Mouse (Mus musculus) forebrain, embryonic 16.5 days (tissue): Measurements from ENCODE around the gene Olfr204. TPM values are rescaled to one million over a fixed set of nuclear protein-coding genes. Genes with fewer than 3 reads are reported as not detected.
"Not testable (repeated sequence)": the region's sequence is repeated elsewhere in the genome, so short reads cannot be mapped to it uniquely, and the experiment has no call there.

Experiments used
- ATAC-seq: fragments of 200-750 bp; cut with Nextera tagmentation; 2 replicates; pipeline ENCODE4 v1.8.0; 2017; ENCODE audit warnings: mild to moderate bottlenecking, moderate library complexity
- H3K27ac ChIP-seq: fragments of 300-500 bp; sonication (generic); 2 replicates; pipeline ENCODE4 v1.5.1; 2014; ENCODE audit warnings: low read length, control low read depth
- H3K27me3 ChIP-seq: fragments of 300-500 bp; sonication (generic); replicated peaks from 2 replicates; pipeline ENCODE4 v1.6.1; 2014; ENCODE audit warnings: low read length; ENCODE audit not compliant: control insufficient read depth, insufficient read depth
- H3K36me3 ChIP-seq: fragments of 300-500 bp; sonication (generic); 2 replicates; pipeline ENCODE4 v1.6.1; 2014; ENCODE audit not compliant: control insufficient read depth, insufficient read depth
- H3K4me1 ChIP-seq: fragments of 300-500 bp; sonication (generic); replicated peaks from 2 replicates; pipeline ENCODE4 v1.6.1; 2014; ENCODE audit warnings: low read length; ENCODE audit not compliant: control insufficient read depth, insufficient read depth
- H3K4me2 ChIP-seq: fragments of 300-500 bp; sonication (generic); 2 replicates; pipeline ENCODE4 v1.6.1; 2014; ENCODE audit warnings: mild to moderate bottlenecking, low read length, control low read depth
- H3K4me3 ChIP-seq: fragments of 300-500 bp; sonication (generic); replicated peaks from 2 replicates; pipeline ENCODE4 v1.5.1; 2014; ENCODE audit warnings: mild to moderate bottlenecking, low read length, control low read depth
- H3K9ac ChIP-seq: fragments of 300-500 bp; sonication (generic); replicated peaks from 2 replicates; pipeline ENCODE4 v1.6.1; 2014; ENCODE audit warnings: low read depth, low read length, control low read depth
- H3K9me3 ChIP-seq: fragments of 300-500 bp; sonication (generic); 2 replicates; pipeline ENCODE4 v1.6.1; 2016; ENCODE audit warnings: low read length; ENCODE audit not compliant: control insufficient read depth
- WGBS: fragments of 180-500 bp; shearing (Covaris S2); extraction: QIAGEN DNeasy Blood & Tissue Kit; methylation state at CpG from one replicate; pipeline ENCODE4 v1.1.7; 2014; 5-methylcytosine and 5-hydroxymethylcytosine counted together
- polyA plus RNA-seq: library from polyadenylated mRNA; unstranded; fragments of >200 nt; fragmentation: Nextera tagmentation; extraction: Ambion mirVana; gene quantifications from 2 replicates; pipeline ENCODE4 v1.2.1, GENCODE M21; 2015

Olfr204 gene
- polyA plus RNA-seq, result not detected in 2 replicates

GRCm38 (mm10) chr16:59318148-59318547 is at the start of gene Olfr204:
Gene Olfr204, minus strand, starts transcription at chr16:59318248.
- no peaks in the 10 kb centered on the region for H3K4me1 ChIP-seq
- no peaks in the 10 kb centered on the region for H3K27me3 ChIP-seq
- H3K9me3 ChIP-seq, result no peaks in the 10 kb centered on the region
- no peak within 1 kb of the TSS for H3K4me3 ChIP-seq
- no peak within 1 kb of the TSS for H3K4me2 ChIP-seq
- no peak within 1 kb of the TSS for H3K9ac ChIP-seq
- H3K27ac ChIP-seq, result no peak within 1 kb of the TSS
- no peak for ATAC-seq
- H3K36me3 ChIP-seq, result no peaks in the 10 kb centered on the region

GRCm38 (mm10) chr16:59363893-59364292 is 45.8 kb upstream of the Olfr204 start, which contains the start of gene Olfr209:
Gene Olfr209, minus strand, starts transcription at chr16:59363993.
- 93% methylated on average over 2 of the region's 2 CpGs for WGBS
- H3K27me3 ChIP-seq, result no peaks in the 10 kb centered on the region
- H3K4me3 ChIP-seq, result no peak within 1 kb of the TSS
- H3K9ac ChIP-seq, result no peak within 1 kb of the TSS
- H3K4me2 ChIP-seq, result no peak within 1 kb of the TSS
- no peak for ATAC-seq
- H3K27ac ChIP-seq, result no peak within 1 kb of the TSS
- H3K9me3 ChIP-seq, result no peaks in the 10 kb centered on the region
- no peaks in the 10 kb centered on the region for H3K36me3 ChIP-seq
- H3K4me1 ChIP-seq, result no peaks in the 10 kb centered on the region

GRCm38 (mm10) chr16:59349146-59349545 is 31.1 kb upstream of the Olfr204 start, which contains the start of gene Olfr206:
Gene Olfr206, minus strand, starts transcription at chr16:59349246.
- Histone ChIP-seq H3K4me3 (no peak within 1 kb of the TSS), H3K4me1 (no peaks in the 10 kb centered on the region), H3K9me3 (no peaks in the 10 kb centered on the region), H3K36me3 (no peaks in the 10 kb centered on the region), H3K4me2 (no peak within 1 kb of the TSS), H3K9ac (no peak within 1 kb of the TSS), H3K27me3 (no peaks in the 10 kb centered on the region), H3K27ac (no peak within 1 kb of the TSS)
- no peak for ATAC-seq
- 79% methylated on average over 1 of the region's 1 CpGs for WGBS

- H3K9ac ChIP-seq, result no peak within 1 kb of the TSS
Observed at GRCm38 (mm10) chr16:59331038-59331437, 13.0 kb upstream of the Olfr204 start, which contains the start of gene Olfr205. Gene Olfr205, minus strand, starts transcription at chr16:59331138.

GRCm38 (mm10) chr16:59323262-59323661 is 5.2 kb upstream of the Olfr204 start:
- ATAC-seq, H3K4me1 ChIP-seq: not testable (repeated sequence)

More at GRCm38 (mm10) chr16:59331038-59331437, 13.0 kb upstream of the Olfr204 start, which contains the start of gene Olfr205:
- no peak within 1 kb of the TSS for H3K27ac ChIP-seq
- H3K4me3 ChIP-seq, result no peak within 1 kb of the TSS
- H3K4me2 ChIP-seq, result no peak within 1 kb of the TSS
- no peaks in the 10 kb centered on the region for H3K27me3 ChIP-seq
- ATAC-seq, result no peak
- no peaks in the 10 kb centered on the region for H3K36me3 ChIP-seq
- no peaks in the 10 kb centered on the region for H3K4me1 ChIP-seq
- H3K9me3 ChIP-seq, result no peaks in the 10 kb centered on the region

GRCm38 (mm10) chr16:59298581-59298980 is 19.5 kb downstream of the Olfr204 start, which contains the start of gene Olfr203:
Gene Olfr203, plus strand, starts transcription at chr16:59298881.
- H3K4me2 ChIP-seq, result no peak within 1 kb of the TSS
- no peak within 1 kb of the TSS for H3K4me3 ChIP-seq
- no peaks in the 10 kb centered on the region for H3K27me3 ChIP-seq
- H3K36me3 ChIP-seq, result no peaks in the 10 kb centered on the region
- no peaks in the 10 kb centered on the region for H3K4me1 ChIP-seq
- ATAC-seq, result no peak
- no peak within 1 kb of the TSS for H3K27ac ChIP-seq
- 92% methylated on average over 2 of the region's 2 CpGs for WGBS
- no peak within 1 kb of the TSS for H3K9ac ChIP-seq
- H3K9me3 ChIP-seq, result no peaks in the 10 kb centered on the region

More at GRCm38 (mm10) chr16:59323262-59323661, 5.2 kb upstream of the Olfr204 start:
- H3K4me2 ChIP-seq, H3K27ac ChIP-seq, H3K36me3 ChIP-seq, H3K9me3 ChIP-seq, H3K27me3 ChIP-seq, H3K4me3 ChIP-seq, H3K9ac ChIP-seq: not testable (repeated sequence)
- WGBS, result 23% methylated on average over 1 of the region's 1 CpGs

- 89% methylated on average over 9 of the region's 9 CpGs for WGBS
Observed at GRCm38 (mm10) chr16:59287576-59287975, 30.5 kb downstream of the Olfr204 start.

GRCm38 (mm10) chr16:59286693-59287092 is 31.4 kb downstream of the Olfr204 start, which contains the start of gene Olfr202:
Gene Olfr202, minus strand, starts transcription at chr16:59286793.
- H3K27me3 ChIP-seq, result no peaks in the 10 kb centered on the region
- no peak for ATAC-seq
- H3K9ac ChIP-seq, result no peak within 1 kb of the TSS
- H3K9me3 ChIP-seq, result no peaks in the 10 kb centered on the region
- H3K4me2 ChIP-seq, result no peak within 1 kb of the TSS
- no peak within 1 kb of the TSS for H3K4me3 ChIP-seq
- no peaks in the 10 kb centered on the region for H3K4me1 ChIP-seq
- no peaks in the 10 kb centered on the region for H3K36me3 ChIP-seq
- 92% methylated on average over 1 of the region's 1 CpGs for WGBS
- no peak within 1 kb of the TSS for H3K27ac ChIP-seq

More at GRCm38 (mm10) chr16:59287576-59287975, 30.5 kb downstream of the Olfr204 start:
- H3K9me3 ChIP-seq, H3K27me3 ChIP-seq, H3K36me3 ChIP-seq, H3K4me1 ChIP-seq, H3K9ac ChIP-seq, H3K4me2 ChIP-seq, ATAC-seq, H3K27ac ChIP-seq, H3K4me3 ChIP-seq: not testable (repeated sequence)

GRCm38 (mm10) chr16:59283476-59283875 is 34.6 kb downstream of the Olfr204 start:
- no peaks in the 10 kb centered on the region for H3K36me3 ChIP-seq
- 71% methylated on average over 1 of the region's 1 CpGs for WGBS

GRCm38 (mm10) chr16:59280542-59280941 is 37.5 kb downstream of the Olfr204 start:
- H3K36me3 ChIP-seq, result no peaks in the 10 kb centered on the region
- WGBS, result 84% methylated on average over 3 of the region's 3 CpGs
- no peak for ATAC-seq
- no peak overlapping the region for H3K4me3 ChIP-seq
- no peaks in the 10 kb centered on the region for H3K9me3 ChIP-seq
- H3K27me3 ChIP-seq, result no peaks in the 10 kb centered on the region
- no peak overlapping the region for H3K4me2 ChIP-seq
- H3K4me1 ChIP-seq, result no peaks in the 10 kb centered on the region
- H3K27ac ChIP-seq, result no peak overlapping the region
- H3K9ac ChIP-seq, result no peak overlapping the region

More at GRCm38 (mm10) chr16:59283476-59283875, 34.6 kb downstream of the Olfr204 start:
- H3K9ac ChIP-seq, result no peak overlapping the region
- H3K27me3 ChIP-seq, result no peaks in the 10 kb centered on the region
- H3K27ac ChIP-seq, result no peak overlapping the region
- no peak overlapping the region for H3K4me2 ChIP-seq
- no peaks in the 10 kb centered on the region for H3K9me3 ChIP-seq
- ATAC-seq, result no peak
- H3K4me3 ChIP-seq, result no peak overlapping the region
- H3K4me1 ChIP-seq, result no peaks in the 10 kb centered on the region
